Mouse (Mus musculus) kidney, adult 18-20 months (tissue): ENCODE measurements around the gene Gm2022.
"Not testable (repeated sequence)": the region's sequence is repeated elsewhere in the genome, so short reads cannot be mapped to it uniquely, and the experiment has no call there.

Source experiments
- DNase-seq: peaks from one replicate; pipeline ENCODE4 v3.0.0; 2021

Gene Gm2022

GRCm38 (mm10) chr12:87895070-87895469, at the start of gene Gm2022:
TSS of gene Gm2022 (plus strand) at chr12:87895370.
- DNase-seq = not testable (repeated sequence)

- DNase-seq = not testable (repeated sequence)
Observed at GRCm38 (mm10) chr12:87850657-87851056, 44.5 kb upstream of the Gm2022 start.

- not testable (repeated sequence) for DNase-seq
Observed at GRCm38 (mm10) chr12:87856067-87856466, 39.1 kb upstream of the Gm2022 start.

GRCm38 (mm10) chr12:87861740-87862692, 33.2 kb upstream of the Gm2022 start:
- not testable (repeated sequence) for DNase-seq

- DNase-seq = not testable (repeated sequence)
Observed at GRCm38 (mm10) chr12:87863638-87864037, 31.5 kb upstream of the Gm2022 start.

GRCm38 (mm10) chr12:87864048-87864447, 31.1 kb upstream of the Gm2022 start:
- not testable (repeated sequence) for DNase-seq

GRCm38 (mm10) chr12:87873772-87874171, 21.4 kb upstream of the Gm2022 start, which contains the start of gene Gm2016:
TSS of gene Gm2016 (plus strand) at chr12:87874072.
- DNase-seq = not testable (repeated sequence)

- not testable (repeated sequence) for DNase-seq
Observed at GRCm38 (mm10) chr12:87919721-87920120, 24.6 kb downstream of the Gm2022 start, which contains the start of gene Gm2035. TSS of gene Gm2035 (minus strand) at chr12:87919857.
